Mouse (Mus musculus): ENCODE results near the gene F11r. TPM values are rescaled to one million over a fixed set of nuclear protein-coding genes. Genes with fewer than 3 reads are reported as not detected.

F11r gene
- total RNA-seq (2014; rRNA removed), result 3.6 and 6.2 TPM in 2 replicates
- 4.6 and 7.8 TPM in 2 replicates for polyA plus RNA-seq (2015; fragmentation: Nextera tagmentation; extraction: Ambion mirVana)

- H3K9ac ChIP-seq, result peak within 1 kb of the TSS; percentile 18; the same call in 1 of the 2 replicates
- H3K4me1 ChIP-seq (ENCODE audit: insufficient read depth), result no peaks in the 10 kb centered on the region
- TF ChIP-seq CTCF (IDR thresholded peaks at IDR 0.05; ENCODE audit: low read depth), result no peak
- ATAC-seq, result peak; percentile 82
- H3K36me3 ChIP-seq (ENCODE audit: insufficient read depth), result no peaks in the 10 kb centered on the region
- no peak within 1 kb of the TSS for H3K27ac ChIP-seq (ENCODE audit: low read depth, low read length)
- 2% methylated on average over 46 of the region's 46 CpGs for WGBS
- no peaks in the 10 kb centered on the region for H3K9me3 ChIP-seq (ENCODE audit: low read length)
- H3K27me3 ChIP-seq (ENCODE audit: insufficient read depth, low read length), result peaks cover 23% of the 10 kb centered on the region
- DNase-seq, result peak; percentile 16
- peak within 1 kb of the TSS; percentile 43 for H3K4me2 ChIP-seq (ENCODE audit: low read depth)
- H3K4me3 ChIP-seq (ENCODE audit: low read depth, low read length), result peak within 1 kb of the TSS; percentile 29
Measured at GRCm38 (mm10) chr1:171437264-171438013, at the start of gene F11r. TSS of gene F11r (plus strand) at chr1:171437535.

- DNase-seq, result no peak
Measured at GRCm38 (mm10) chr1:171388376-171389102, 48.8 kb upstream of the F11r start, which contains the start of gene Arhgap30. TSS of gene Arhgap30 (plus strand) at chr1:171388954.

GRCm38 (mm10) chr1:171390101-171390500 is 47.2 kb upstream of the F11r start:
- H3K9ac ChIP-seq, result no peak overlapping the region
- no peaks in the 10 kb centered on the region for H3K9me3 ChIP-seq (ENCODE audit: low read length)
- 81% methylated on average over 4 of the region's 4 CpGs for WGBS
- H3K4me2 ChIP-seq (ENCODE audit: low read depth), result no peak overlapping the region
- DNase-seq (no peak), ATAC-seq (no peak)
- H3K4me1 ChIP-seq (ENCODE audit: insufficient read depth), result no peaks in the 10 kb centered on the region
- H3K27ac ChIP-seq (ENCODE audit: low read depth, low read length), result no peak overlapping the region
- no peak for TF ChIP-seq CTCF (IDR thresholded peaks at IDR 0.05; ENCODE audit: low read depth)
- H3K27me3 ChIP-seq (ENCODE audit: insufficient read depth, low read length), result no peaks in the 10 kb centered on the region
- no peak overlapping the region for H3K4me3 ChIP-seq (ENCODE audit: low read depth, low read length)
- H3K36me3 ChIP-seq (ENCODE audit: insufficient read depth), result no peaks in the 10 kb centered on the region

More at GRCm38 (mm10) chr1:171388376-171389102, 48.8 kb upstream of the F11r start, which contains the start of gene Arhgap30:
- no peak within 1 kb of the TSS for H3K27ac ChIP-seq (ENCODE audit: low read depth, low read length)
- H3K9ac ChIP-seq, result no peak within 1 kb of the TSS
- no peaks in the 10 kb centered on the region for H3K27me3 ChIP-seq (ENCODE audit: insufficient read depth, low read length)
- H3K4me1 ChIP-seq (ENCODE audit: insufficient read depth), result no peaks in the 10 kb centered on the region
- TF ChIP-seq CTCF (IDR thresholded peaks at IDR 0.05; ENCODE audit: low read depth), result no peak
- whole genome bisulfite sequencing, result 84% methylated on average over 15 of the region's 15 CpGs
- no peak within 1 kb of the TSS for H3K4me3 ChIP-seq (ENCODE audit: low read depth, low read length)
- H3K4me2 ChIP-seq (ENCODE audit: low read depth), result no peak within 1 kb of the TSS
- no peak for ATAC-seq
- no peaks in the 10 kb centered on the region for H3K36me3 ChIP-seq (ENCODE audit: insufficient read depth)
- no peaks in the 10 kb centered on the region for H3K9me3 ChIP-seq (ENCODE audit: low read length)

- DNase-seq, result no peak
- no peak for TF ChIP-seq CTCF (IDR thresholded peaks at IDR 0.05; ENCODE audit: low read depth)
- 83% methylated on average over 4 of the region's 4 CpGs for WGBS
- no peak overlapping the region for H3K9ac ChIP-seq
- no peaks in the 10 kb centered on the region for H3K27me3 ChIP-seq (ENCODE audit: insufficient read depth, low read length)
- H3K4me3 ChIP-seq (ENCODE audit: low read depth, low read length), result no peak overlapping the region
- H3K4me1 ChIP-seq (ENCODE audit: insufficient read depth), result no peaks in the 10 kb centered on the region
- no peak overlapping the region for H3K27ac ChIP-seq (ENCODE audit: low read depth, low read length)
- H3K4me2 ChIP-seq (ENCODE audit: low read depth), result no peak overlapping the region
- no peaks in the 10 kb centered on the region for H3K36me3 ChIP-seq (ENCODE audit: insufficient read depth)
- no peaks in the 10 kb centered on the region for H3K9me3 ChIP-seq (ENCODE audit: low read length)
- ATAC-seq, result no peak
Measured at GRCm38 (mm10) chr1:171401821-171402220, 35.5 kb upstream of the F11r start.

GRCm38 (mm10) chr1:171402991-171403390 is 34.3 kb upstream of the F11r start:
- no peak for TF ChIP-seq CTCF (IDR thresholded peaks at IDR 0.05; ENCODE audit: low read depth)
- no peaks in the 10 kb centered on the region; the same call in 1 of the 2 replicates for H3K27me3 ChIP-seq (ENCODE audit: insufficient read depth, low read length)

GRCm38 (mm10) chr1:171407263-171407662 is 30.1 kb upstream of the F11r start:
- H3K27me3 ChIP-seq (ENCODE audit: insufficient read depth, low read length), result no peaks in the 10 kb centered on the region; the same call in 1 of the 2 replicates
- ATAC-seq (no peak), DNase-seq (no peak)
- TF ChIP-seq CTCF (IDR thresholded peaks at IDR 0.05; ENCODE audit: low read depth), result no peak
- no peak overlapping the region for H3K4me2 ChIP-seq (ENCODE audit: low read depth)
- no peaks in the 10 kb centered on the region for H3K4me1 ChIP-seq (ENCODE audit: insufficient read depth)
- H3K27ac ChIP-seq (ENCODE audit: low read depth, low read length), result no peak overlapping the region
- no peaks in the 10 kb centered on the region for H3K36me3 ChIP-seq (ENCODE audit: insufficient read depth)
- H3K9ac ChIP-seq, result no peak overlapping the region
- no peaks in the 10 kb centered on the region for H3K9me3 ChIP-seq (ENCODE audit: low read length)
- no peak overlapping the region for H3K4me3 ChIP-seq (ENCODE audit: low read depth, low read length)
- WGBS, result 85% methylated on average over 5 of the region's 5 CpGs

More at GRCm38 (mm10) chr1:171402991-171403390, 34.3 kb upstream of the F11r start:
- Histone ChIP-seq H3K9ac (no peak overlapping the region), H3K4me2 (ENCODE audit: low read depth) (no peak overlapping the region), H3K4me3 (ENCODE audit: low read depth, low read length) (no peak overlapping the region), H3K27ac (ENCODE audit: low read depth, low read length) (no peak overlapping the region), H3K9me3 (ENCODE audit: low read length) (no peaks in the 10 kb centered on the region), H3K36me3 (ENCODE audit: insufficient read depth) (no peaks in the 10 kb centered on the region), H3K4me1 (ENCODE audit: insufficient read depth) (no peaks in the 10 kb centered on the region)
- DNase-seq (no peak), ATAC-seq (no peak)
- WGBS, result 81% methylated on average over 9 of the region's 9 CpGs

All from forebrain, postnatal 0 days (tissue).